Mouse (Mus musculus) right cerebral cortex, adult 2 months (tissue): ENCODE measurements around the gene Shb.

Source experiments
- DNase-seq, 2 experiments: peaks; one replicate each; pipeline ENCODE4 v3.0.0; 2021 to 2022; ENCODE audit warnings: low spot score in 2 of 2

Gene Shb

DNA sequence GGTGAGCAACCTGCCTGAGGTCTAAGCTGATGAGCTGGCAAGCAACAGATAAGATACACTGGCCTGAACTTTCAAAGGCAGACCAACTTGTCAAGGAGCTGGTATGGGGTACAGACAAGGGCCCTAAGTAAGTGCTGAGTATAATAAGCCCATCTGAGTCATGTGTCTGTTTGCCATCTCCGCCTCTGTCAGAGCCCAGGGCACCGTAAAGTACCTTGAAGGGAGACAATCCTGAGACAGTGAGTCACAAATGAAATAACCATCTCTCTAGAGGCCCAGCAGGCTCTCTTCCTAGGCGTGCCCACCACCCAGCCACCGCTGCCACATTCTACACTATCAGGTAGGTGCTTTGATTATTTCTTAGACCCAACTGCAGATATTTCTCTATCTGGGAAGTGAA is 77.3 kb downstream of the Shb start:
- no peak for DNase-seq

DNA sequence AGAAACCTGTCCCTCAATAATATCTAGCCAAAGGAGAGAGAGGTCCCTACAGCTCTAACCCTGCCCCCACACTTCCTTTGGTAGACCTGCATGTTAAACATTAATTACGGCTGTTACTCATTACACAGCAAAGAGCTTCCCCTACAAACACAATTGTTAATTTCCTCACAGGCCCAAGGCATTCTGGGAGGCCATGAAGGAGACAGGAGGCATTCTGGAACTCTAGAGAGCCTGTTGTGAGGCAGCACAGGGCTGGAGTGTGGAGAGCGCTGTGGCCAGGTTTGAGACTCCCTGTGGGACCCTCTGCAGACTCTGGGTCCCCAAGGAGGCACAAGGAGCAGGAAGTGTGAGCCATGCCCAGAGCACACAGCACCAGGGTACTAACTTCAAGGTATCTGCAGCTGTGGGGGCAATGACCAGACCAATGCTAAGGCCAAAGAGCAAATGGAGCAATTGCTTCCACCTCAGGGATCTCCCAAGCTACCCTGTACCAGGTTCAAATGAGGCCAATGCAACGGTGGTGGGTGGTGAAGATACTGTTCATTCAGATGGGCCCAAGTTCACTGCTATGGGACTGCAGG is 78.9 kb downstream of the Shb start:
- DNase-seq = no peak

DNA sequence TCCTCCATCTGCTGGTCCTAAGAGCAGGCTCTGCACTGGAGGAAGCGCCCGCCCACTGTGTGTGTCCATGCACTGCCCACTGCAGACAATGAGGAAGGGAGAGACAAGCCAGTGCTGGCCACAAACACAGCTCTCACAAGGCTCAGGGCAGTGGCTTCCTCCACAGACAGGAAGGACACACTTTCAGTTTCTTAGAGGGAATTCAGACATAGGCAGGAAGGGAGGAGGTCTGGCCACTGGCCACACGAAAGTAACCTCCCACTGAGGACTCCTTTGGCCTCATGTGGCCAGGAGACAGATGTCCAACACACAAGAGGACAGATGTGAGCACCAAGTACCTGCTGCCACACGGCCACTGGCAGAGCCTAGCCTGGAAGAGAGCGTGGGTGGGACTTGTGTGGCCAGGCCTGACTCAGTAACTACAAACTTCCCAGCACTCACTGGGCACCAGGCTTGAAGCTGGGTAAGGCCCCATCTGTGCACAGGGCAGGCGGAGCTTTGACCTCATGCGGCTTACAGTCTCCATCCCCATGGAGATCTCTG is 79.6 kb downstream of the Shb start:
- peak in 1 of 2 experiments; percentile 9 for DNase-seq

DNA sequence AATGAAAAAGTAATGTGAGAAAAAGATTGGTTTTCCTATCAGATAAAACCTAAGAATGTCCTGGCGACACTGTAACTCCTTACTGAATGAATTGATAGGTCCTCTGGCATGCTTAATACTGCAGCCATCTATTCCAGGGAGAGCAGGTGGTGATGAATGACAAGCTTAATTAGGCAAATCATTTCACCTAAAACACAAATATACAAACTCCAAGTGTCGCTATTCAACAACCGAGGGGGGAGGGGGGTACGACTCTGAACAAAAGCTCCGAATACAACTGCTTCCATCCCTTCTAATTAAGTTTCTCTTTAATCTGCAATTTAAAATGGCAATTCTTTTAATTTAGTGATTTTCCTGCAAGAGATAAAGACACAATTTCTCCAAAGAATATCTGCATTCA is 83.3 kb downstream of the Shb start:
- no peak for DNase-seq

DNA sequence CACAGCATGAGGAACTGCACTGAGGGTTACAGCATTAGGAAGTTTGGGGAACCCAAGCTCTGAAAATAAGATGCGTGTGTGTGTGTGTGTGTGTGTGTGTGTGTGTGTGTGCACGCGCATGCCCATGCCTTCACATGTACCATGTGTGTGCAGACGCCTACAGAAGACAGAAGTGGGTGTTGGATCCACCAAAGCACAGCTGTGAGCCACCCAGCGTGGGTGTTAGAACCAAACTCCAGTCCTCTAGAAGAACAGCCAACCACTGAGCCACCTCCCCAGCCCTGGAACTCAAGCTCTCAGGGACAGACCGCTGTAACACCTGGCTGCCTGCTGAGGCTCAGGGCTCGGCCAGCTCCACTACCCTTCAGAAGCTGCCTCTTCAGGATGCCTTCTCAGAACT is 83.8 kb downstream of the Shb start:
- no peak for DNase-seq

DNA sequence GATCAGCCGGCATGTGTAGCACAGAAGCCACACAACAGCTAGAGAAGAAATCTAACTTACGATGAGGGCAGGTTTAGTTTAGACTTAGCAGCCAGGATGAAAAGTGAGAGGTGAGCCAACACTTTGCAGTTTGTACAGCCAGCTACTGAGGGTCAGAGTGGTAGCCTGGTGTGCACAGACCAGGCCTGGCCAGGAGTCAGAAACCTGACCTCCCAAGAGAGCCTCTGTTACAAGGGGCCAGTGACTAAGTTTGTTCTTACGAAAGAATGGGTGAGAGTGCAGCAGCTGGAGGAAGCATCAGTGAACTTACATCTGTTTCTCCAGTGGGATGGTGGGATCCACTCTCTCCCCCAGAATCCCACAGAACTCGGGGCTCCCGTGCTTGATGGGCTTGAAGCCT is 85.1 kb downstream of the Shb start:
- DNase-seq = no peak

DNA sequence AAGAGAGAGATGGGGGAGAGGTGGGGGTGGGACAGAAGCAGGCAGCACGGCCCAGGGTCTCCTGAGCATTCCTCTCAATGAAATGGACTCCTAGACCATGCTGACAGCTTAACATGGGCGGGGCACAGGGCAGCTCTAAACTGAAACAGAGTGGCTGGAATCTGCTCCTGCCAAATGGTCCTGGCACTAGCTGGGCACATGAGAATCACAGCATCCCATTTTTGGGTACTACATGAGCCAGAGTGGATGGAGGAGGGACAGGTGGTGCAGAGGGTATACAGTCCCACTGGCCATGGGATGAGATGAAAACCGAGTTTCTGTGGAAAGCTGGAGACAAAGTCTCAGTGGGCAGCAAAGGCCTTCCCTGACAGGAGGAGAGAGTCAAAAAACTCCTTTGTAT is 87.0 kb downstream of the Shb start:
- DNase-seq = no peak

DNA sequence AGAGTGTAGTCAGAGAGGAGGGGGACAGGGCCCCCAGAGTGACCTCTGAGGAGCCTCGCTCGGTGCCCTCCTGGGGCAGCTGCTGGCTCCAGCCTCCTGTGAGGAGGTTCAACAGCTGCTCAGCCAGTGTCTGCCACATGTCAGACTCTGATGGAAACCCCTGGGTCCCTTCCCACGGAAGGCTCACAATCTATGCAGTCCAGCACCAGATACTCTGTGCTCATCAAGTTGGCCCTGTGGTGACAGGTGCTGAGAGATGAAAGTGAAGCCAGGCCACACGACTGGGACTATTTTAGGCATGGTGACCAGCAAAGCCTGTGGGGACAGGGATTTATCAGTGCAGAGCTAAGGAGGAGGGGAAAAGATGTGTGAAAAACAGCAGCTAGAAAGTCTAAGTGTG is 87.5 kb downstream of the Shb start:
- no peak for DNase-seq

DNA sequence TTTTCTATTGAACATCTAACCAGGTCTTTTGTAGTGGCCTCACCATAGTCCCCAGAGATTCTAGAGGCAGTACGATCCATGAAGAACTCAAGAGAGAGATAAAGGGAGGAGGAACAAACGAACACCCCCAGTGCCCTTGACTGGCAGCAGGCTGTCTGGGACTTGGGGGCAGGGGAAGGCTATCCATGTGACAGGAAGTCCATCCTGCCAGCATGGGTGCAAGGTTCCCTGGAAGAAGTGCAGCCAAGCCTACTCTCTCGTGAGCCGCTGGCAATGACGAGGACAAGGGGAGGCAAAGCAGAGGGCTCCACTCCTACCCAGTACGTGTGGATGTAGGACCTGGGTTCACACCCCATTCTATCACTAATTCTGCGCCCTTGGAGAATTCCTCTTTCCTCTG is 88.6 kb downstream of the Shb start:
- DNase-seq = no peak

DNA sequence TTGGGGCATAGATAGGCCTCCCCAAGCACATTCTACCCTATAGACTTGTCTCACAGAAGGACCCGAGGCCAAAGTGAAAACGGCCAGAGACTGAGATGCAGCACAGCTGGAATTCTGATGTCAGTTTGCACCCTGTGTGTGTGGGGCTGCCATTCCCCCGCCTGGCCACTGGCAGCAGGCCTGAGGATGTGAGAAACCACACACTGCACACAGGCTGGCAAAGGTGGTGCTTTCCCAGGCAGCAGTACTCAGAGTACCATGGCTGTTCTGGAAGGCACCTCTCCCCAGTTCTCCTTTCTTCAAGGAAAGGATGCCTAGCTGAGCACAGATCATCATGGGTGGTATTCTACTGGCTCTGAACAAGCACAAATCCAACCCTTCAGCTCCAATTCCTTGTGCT is 90.0 kb downstream of the Shb start:
- no peak for DNase-seq

DNA sequence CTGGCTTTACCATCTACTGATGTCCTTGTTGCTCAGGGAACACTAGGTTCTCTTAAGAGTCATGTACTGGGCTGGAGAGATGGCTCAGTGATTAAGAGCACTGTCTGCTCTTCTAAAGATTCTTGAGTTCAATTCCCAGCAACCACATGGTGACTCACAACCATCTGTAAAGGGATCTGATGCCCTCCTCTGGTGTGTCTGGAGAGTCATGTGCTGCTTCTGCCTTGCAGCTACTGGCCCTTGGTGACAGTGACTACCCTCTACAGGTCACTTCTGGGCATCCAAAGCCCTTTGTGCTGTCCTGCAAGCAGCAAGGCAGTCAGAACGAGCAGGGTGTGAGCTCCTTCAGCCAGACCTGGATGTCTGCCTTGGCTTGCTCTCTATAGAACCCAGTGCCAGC is 90.5 kb downstream of the Shb start:
- DNase-seq = no peak

DNA sequence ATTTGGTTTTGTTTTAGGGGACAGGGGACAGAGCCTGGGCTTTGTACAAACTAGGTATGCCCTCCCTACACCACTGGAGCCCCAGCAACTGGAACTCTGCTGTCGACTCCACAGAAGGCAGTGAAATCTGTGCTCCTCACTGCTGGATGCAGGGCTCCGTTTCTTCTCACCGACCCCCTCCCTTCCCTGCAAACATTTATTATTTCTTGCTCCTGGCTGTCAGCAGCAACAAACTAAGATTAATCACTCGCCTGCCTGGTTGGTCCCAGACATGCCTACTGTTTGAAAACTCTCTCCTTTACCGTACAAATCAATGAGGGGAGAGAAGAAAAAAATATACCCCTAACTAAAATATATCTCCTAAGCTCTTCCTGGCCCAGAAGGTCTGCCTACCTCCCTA is 93.0 kb downstream of the Shb start:
- no peak for DNase-seq

DNA sequence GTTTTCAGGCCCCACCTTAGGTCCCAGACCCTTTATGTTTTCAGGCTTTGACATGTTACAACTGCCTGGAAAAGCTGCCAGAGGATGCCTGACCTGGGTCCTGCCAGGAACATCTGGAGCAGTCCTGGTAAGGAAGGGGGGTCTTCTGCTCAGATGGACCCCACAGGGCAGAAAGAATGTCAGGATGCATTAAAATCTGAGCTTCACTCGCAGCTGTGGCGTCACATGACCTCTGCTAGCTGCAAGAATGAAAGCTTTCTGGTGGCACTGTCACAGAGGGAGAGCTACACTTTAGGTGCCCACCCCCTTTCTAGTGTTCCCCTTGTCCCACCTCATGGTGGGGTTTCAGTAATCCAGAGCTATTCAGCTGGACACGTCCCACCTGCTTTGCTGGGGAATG is 95.3 kb downstream of the Shb start:
- DNase-seq = no peak

DNA sequence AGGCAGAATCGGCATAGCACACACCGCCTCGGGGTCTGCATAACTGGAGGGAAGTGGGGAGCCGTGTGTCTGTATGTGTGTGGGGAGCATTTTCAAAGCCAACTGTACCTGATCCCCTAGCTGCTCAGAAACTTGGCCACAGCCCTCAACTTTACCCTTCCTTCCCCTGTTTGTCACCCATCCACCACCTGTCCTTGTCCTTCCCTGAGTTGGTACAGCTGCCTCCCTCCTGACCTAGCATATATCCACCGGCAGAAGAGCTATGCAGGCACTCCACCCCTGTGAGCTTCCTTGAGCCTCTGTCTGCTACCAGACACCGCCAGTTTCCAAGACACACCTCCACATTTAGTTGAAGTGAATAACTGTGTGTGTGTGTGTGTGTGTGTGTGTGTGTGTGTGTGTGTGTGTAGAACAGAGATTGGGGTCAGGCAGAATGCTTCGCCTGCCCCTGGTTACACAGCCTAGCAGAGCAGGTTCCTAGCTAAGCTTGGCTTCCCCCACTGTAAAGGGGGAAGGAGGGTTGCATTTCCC is 95.8 kb downstream of the Shb start:
- DNase-seq = no peak

DNA sequence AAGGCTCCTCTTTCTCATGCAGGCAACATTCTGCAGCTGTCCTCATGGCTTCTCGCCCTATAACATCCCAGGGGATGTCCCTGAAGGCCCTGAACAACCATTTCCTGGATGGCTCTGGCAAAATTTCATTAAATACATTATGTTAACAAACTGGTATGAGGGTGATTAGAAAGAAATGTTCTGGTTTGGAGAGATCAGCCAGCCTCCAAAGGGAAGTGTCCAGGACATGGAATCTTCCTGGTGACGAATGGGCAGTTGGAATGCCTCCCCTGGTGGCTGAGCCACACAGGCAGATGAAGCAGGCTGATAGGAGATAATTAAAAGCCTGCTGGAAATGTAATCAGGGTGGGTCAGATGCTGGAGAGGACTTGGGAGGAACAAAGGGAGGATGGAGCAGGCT is 96.4 kb downstream of the Shb start:
- DNase-seq = no peak

DNA sequence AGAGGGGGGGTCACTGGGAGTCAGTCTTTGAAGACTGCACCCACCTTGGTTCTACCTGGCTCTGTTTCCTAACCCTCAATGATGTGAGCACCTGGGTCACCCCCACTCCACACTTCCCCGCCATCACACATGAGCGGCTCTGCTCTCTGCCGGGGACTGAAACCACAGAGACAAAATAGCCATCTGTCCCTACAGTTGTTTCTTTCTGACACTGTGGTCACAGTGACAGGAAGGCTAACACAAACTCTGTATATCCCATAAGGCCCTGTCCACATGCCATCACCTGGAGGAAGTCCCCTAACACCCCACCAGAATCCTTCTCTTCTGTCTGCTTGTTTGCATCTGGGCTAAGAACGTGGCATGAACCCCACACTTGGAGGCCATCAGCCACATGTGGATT is 97.6 kb downstream of the Shb start:
- no peak for DNase-seq

DNA sequence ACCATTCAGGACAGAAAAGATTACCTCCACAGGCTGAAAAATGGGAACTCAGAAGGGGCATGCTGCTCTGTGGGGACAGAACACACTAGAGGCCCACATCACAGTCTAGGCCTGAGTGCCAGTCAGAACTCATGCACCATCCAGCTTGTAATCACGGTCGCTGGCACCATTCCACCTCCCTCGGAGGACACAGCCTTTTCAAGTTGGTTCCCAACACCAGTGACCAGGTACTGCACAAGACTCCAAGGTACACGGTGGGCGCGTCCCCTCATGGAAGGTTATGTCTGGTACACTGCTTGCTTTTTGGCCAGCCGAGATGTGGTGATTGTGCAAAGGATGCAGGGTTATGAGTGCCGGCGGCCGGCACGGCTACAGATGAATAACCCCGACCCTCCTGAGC is 98.2 kb downstream of the Shb start:
- no peak for DNase-seq

DNA sequence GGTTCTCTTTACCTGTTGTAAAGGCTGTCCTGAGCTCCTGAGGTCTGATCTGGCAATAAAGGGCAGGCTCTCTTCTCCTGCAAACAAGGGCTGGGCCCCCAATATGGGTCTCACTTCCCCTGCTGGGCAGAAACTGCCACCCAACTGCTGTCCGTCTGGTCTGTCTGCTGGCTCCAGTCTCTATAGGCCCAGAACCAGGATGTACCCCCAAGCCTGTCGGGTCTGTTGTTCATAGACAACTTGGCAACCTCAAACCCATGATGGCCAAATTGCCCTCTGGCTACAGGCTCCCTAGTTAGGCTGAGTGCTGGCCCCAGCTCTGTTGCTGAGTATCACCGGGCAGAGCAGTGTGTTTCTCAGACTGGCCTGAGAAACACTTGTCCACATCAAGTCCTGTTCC is 100.5 kb downstream of the Shb start:
- DNase-seq = no peak

DNA sequence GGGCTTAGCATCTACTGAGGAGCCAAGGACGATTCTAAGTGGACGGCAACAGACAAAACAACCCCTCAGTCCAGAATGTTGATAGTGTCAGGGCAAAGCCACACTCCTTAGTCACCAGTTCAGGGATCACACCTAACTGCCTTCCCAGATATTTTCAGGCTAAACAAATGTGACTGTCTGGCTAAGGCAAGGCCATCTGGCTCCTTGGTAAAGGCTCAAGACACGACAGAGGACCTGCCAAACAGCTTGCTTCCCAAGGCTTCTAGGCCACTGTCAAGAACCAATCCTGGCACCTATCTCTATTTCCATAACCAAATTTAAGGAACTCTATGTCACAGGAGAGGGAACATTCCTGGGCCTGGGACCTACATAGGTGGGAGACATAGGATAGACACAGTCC is 101.0 kb downstream of the Shb start:
- no peak for DNase-seq

DNA sequence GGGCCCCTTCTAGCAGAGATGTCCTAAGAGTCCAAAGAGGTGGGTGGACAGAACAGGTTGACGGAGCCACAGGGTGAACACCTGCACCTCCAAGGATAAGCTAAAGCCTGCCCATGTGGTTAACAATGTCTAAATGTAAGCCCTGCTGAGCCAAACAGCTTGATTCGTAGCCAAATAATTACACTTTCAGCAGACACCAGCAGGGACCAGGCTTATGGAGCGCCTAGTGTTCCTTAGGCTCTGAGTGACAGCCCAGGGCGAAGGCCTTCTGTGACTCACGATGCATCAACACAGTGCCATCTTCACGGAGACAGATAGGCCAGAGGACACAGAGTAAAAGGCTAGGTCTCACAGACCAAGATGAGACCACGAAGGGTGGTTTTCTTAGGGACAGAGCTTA is 102.8 kb downstream of the Shb start:
- DNase-seq = no peak

DNA sequence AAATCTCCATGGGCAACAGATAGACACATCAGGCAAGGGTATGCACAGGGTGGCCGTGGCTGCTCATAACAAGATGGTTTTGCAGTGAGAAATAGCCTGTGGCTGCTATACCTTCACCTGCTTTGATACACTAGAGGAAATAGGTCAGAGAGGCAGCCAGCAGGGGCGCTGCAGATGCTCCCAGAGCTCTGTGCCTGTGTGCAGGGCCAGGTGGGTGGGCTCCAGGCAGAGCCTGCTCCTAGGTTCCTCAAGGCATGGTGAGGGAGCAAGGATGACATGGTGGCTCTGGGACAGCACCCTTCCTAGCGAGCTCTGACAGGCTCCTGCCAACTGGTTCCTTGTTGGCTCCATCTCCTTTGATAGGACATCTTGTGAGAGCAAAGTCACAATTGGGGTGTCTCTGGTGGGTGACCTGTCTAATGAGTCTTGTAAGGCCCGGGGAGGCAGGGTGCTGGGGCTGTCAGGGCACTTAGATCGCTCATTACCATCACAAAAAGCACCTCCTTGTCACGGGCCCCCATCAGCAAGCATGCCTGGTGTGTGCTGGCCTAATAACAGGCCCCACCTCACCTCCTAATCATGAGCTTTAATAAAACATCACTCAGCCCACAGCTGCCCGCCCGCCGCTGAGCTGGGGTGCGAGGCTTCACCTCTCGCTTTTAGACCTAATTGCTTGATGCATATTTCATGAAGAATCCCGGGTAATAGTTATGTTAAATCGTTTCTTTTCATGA is 105.4 kb downstream of the Shb start:
- DNase-seq = no peak

DNA sequence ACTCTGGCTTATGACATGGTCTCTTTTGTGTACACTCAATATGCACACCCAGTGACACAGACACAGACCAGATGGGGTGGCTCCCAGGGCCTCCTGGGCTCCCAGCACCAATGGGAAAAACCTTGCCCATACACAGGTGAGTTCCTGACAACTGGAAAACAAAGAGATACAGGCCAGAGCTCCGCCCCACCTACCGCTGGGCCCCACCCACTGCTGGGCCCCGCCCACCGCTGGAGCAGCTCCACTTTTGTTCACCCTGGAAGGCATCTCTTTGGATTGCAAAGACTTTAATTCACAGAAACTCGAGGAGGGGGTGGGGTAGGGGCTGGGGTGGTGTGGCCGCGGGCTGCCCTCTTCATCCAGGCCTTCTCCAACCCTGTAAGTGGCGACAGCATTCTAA is 108.9 kb downstream of the Shb start:
- no peak for DNase-seq

DNA sequence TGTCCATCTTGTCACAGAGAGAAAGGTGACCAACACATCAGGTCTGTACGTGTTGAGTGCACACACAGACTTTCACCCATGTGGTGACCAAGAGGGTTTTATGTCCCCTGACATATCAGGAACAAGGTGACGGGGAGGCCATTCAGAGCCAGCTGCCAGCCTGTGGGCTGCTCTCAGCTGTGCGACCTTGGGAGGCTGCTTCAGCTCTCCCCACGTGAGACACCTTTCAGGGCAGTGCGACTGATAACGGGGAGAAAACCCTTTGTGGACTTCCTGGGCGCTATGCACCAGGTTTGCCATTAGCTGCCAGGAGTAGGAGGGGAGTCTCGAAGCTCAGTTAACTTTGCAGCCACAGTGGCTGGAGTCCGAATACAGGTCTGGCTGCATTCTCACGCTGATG is 109.6 kb downstream of the Shb start:
- DNase-seq = no peak
